Mouse (Mus musculus) brain, embryonic 14.5 days (tissue): Measurements from ENCODE around the gene Oxgr1. TPM values are rescaled to one million over a fixed set of nuclear protein-coding genes. Genes with fewer than 3 reads are reported as not detected.

ENCODE experiments used
- DNase-seq: peaks from one replicate; pipeline ENCODE4 v3.0.0-alpha.2; 2011; ENCODE audit warnings: low read depth
- CTCF ChIP-seq: fragments of 200-500 bp; IDR thresholded peaks from 2 replicates; pipeline ENCODE4 v1.5.1; 2012; ENCODE audit warnings: inconsistent platforms, mild to moderate bottlenecking, moderate library complexity, borderline replicate concordance; ENCODE audit not compliant: insufficient read depth, insufficient read length; ENCODE audit errors: extremely low read depth
- POLR2A ChIP-seq: fragments of 200-500 bp; IDR thresholded peaks from 2 replicates; pipeline ENCODE4 v1.6.1; 2012; ENCODE audit warnings: mild to moderate bottlenecking, inconsistent platforms, borderline replicate concordance; ENCODE audit not compliant: poor library complexity, insufficient read depth, insufficient read length, severe bottlenecking; ENCODE audit errors: extremely low read depth
- polyA plus RNA-seq: library from polyadenylated mRNA; depleted of rRNA; stranded (reverse); fragments of >200 nt; gene quantifications from 2 replicates; pipeline ENCODE4 v1.2.3, GENCODE M21; 2012; rRNA removed

Gene Oxgr1
- polyA plus RNA-seq: 0.04 TPM in 1 of 2 replicates, not detected in the other

- DNase-seq: no peak
- TF ChIP-seq CTCF: no peak
- TF ChIP-seq POLR2A: no peak
Measured at GRCm38 (mm10) chr14:120042187-120042820, at the start of gene Oxgr1. Gene Oxgr1 (minus strand): TSS chr14:120042435.

- no peak for DNase-seq
- TF ChIP-seq CTCF (no peak), POLR2A (no peak)
Measured at GRCm38 (mm10) chr14:120090401-120090800, 48.2 kb upstream of the Oxgr1 start.

GRCm38 (mm10) chr14:120089649-120090360 lies 47.6 kb upstream of the Oxgr1 start:
- TF ChIP-seq POLR2A (no peak), CTCF (no peak)
- DNase-seq: no peak

- TF ChIP-seq POLR2A (no peak), CTCF (no peak)
- peak; percentile 70 for DNase-seq
Measured at GRCm38 (mm10) chr14:120089006-120089648, 46.9 kb upstream of the Oxgr1 start.

- DNase-seq: peak; percentile 51
- no peak for TF ChIP-seq POLR2A
Measured at GRCm38 (mm10) chr14:120084084-120084667, 41.9 kb upstream of the Oxgr1 start.

- TF ChIP-seq POLR2A: no peak
- peak; percentile 24; the same call in 1 of the 2 replicates for TF ChIP-seq CTCF
- peak; percentile 78 for DNase-seq
Measured at GRCm38 (mm10) chr14:120076192-120076591, 34.0 kb upstream of the Oxgr1 start.

GRCm38 (mm10) chr14:120075746-120076145 lies 33.5 kb upstream of the Oxgr1 start:
- no peak for DNase-seq
- TF ChIP-seq POLR2A (no peak), CTCF (no peak)

GRCm38 (mm10) chr14:120074231-120074630 lies 32.0 kb upstream of the Oxgr1 start:
- no peak for TF ChIP-seq CTCF
- no peak for TF ChIP-seq POLR2A
- DNase-seq: no peak

- peak; percentile 84 for DNase-seq
Measured at GRCm38 (mm10) chr14:120061096-120061495, 18.9 kb upstream of the Oxgr1 start.

GRCm38 (mm10) chr14:120033454-120033853 lies 8.8 kb downstream of the Oxgr1 start:
- TF ChIP-seq CTCF (no peak), POLR2A (no peak)
- DNase-seq: peak; percentile 26

More at GRCm38 (mm10) chr14:120061096-120061495, 18.9 kb upstream of the Oxgr1 start:
- TF ChIP-seq CTCF: peak; percentile 84
- TF ChIP-seq POLR2A: no peak

GRCm38 (mm10) chr14:120019948-120020347 lies 22.3 kb downstream of the Oxgr1 start:
- no peak for TF ChIP-seq CTCF
- TF ChIP-seq POLR2A: no peak

More at GRCm38 (mm10) chr14:120019948-120020347, 22.3 kb downstream of the Oxgr1 start:
- peak; percentile 62 for DNase-seq
